Mouse (Mus musculus) heart, adult 2 months (tissue): Measurements from ENCODE around the gene Bmp6.

ENCODE experiments used
- CTCF ChIP-seq: fragments of 200-600 bp; IDR thresholded peaks from 2 replicates; pipeline ENCODE4 v1.8.1; 2022; ENCODE audit warnings: antibody characterized with exemption, mild to moderate bottlenecking, moderate library complexity
- POLR2A ChIP-seq: fragments of 200-500 bp; IDR thresholded peaks from 2 replicates; pipeline ENCODE4 v1.6.1; 2011; ENCODE audit warnings: mild to moderate bottlenecking, low read depth, low read length, control low read depth; ENCODE audit not compliant: insufficient read depth

GRCm38 (mm10) chr13:38408636-38409035 lies 63.7 kb downstream of the Bmp6 start:
- TF ChIP-seq POLR2A (no peak), CTCF (no peak)
